Mouse (Mus musculus) thymus, adult 18-20 months (tissue): ENCODE data around the gene St6gal1.

Source experiments
- DNase-seq, 2 experiments: peaks; one replicate each; pipeline ENCODE4 v3.0.0; 2022; ENCODE audit warnings: mixed read lengths in 2 of 2

The St6gal1 gene

GRCm38 (mm10) chr16:23275661-23276060 lies 51.1 kb downstream of the St6gal1 start:
- no peak for DNase-seq

GRCm38 (mm10) chr16:23279879-23280741 lies 55.6 kb downstream of the St6gal1 start:
- DNase-seq, result peak; percentile 48 to 74

DNA sequence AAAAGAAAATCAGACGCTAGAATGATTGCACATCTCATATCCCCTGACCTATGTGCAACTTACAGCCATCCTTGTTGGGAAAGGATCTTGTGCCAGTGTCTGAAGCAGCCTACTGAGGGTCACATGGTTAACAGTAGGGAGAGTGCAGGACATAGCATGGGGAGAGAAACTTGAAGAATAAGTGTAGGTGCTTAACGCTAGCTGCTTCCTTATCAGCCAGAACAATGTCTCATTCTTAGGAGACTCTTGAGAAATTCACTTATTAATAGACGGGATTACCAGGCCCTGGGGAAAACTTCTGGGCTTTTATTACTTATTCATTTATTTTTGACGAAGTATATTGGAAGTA lies 56.2 kb downstream of the St6gal1 start:
- no peak for DNase-seq

GRCm38 (mm10) chr16:23282241-23282640 lies 57.7 kb downstream of the St6gal1 start:
- no peak for DNase-seq

- no peak for DNase-seq
Observed at GRCm38 (mm10) chr16:23282941-23283340, 58.4 kb downstream of the St6gal1 start.

DNA sequence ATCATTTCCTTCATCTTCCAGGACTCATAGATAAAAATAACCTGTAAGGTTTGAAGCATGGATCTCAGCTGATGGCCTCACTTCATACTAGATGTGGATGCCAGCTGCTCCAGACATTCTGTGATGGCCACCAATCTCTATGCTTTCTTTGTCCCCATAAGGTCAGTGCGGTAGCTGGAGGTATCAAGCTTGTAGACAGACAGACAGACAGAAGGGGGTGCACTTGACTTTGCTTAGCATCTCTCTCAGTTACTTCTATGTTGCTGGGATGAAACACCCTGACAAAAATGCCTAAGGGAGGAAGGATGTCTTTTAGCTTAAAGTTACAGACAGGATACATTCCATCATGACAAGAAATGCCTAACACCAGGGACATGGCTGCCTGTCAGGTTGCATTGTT lies 59.1 kb downstream of the St6gal1 start:
- DNase-seq, result no peak

- no peak for DNase-seq
Observed at GRCm38 (mm10) chr16:23284470-23285394, 60.2 kb downstream of the St6gal1 start.

DNA sequence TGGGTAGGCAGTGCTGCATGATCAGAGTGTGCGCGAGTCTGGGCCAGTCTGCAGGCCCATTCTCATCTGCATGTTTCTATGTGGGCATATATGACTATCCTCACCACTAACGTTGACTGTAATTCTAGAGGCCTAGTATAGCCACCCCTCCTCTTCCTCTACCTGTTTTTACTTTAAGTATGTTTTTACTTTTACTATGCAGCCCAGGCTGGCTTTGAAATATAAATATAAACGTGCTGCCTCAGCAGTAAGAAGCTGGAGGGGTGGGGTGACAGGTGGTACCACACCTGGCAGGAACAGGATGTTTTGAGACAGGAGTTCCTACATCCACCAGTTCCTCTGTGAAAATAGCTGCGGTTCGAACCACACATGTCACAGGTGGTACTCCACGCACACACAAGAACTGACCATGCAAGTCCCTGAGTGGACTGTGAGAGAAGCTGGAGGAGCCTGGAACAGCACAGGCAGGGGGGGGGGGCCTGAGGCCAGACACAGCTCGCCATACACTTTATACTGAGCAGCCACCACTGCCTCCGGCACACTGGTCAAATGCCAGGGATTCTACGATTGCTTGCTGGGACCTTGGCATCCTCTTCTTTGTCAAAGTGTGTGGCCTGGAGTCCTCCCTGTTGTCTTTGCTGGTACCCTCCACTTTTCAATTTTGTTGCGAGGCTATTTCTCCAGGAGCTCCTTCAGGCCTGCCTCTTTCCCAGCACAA lies 62.0 kb downstream of the St6gal1 start:
- DNase-seq, result peak; percentile 58 to 79

DNA sequence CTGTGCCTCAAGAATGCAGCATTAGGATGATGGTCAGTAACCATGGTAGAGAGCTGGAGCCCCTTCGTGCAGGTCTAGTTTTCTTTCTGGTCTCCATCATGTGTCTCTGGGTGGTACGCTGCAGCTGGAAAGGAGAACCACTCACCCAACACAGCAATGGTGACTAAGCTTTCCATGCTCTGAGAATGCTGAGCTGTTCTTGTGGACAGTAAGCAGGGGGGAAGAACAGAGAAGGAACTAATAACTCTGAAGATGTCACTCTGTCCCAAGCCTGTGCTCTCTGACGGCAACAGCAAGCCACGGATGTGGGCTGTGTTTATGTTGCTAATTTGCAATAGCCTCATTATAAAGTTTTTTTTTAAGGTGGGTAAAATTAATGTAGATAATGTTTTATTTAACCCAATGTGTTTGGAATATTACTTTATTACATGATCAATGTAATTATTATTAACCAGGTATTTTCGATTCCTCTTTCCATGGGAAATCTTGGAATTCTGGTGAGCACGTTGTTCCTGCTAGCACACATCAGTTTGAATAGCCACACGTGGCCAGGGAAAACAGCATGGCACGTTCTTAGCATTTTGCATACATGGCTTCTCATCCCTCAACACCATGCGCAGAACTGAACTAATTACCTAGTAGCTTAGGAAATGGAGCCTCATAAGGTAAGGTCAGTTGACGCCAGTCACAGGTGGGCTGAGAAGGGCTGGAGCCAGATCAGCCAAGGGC lies 62.9 kb downstream of the St6gal1 start:
- no peak for DNase-seq

GRCm38 (mm10) chr16:23288103-23288502 lies 63.6 kb downstream of the St6gal1 start:
- DNase-seq, result no peak

DNA sequence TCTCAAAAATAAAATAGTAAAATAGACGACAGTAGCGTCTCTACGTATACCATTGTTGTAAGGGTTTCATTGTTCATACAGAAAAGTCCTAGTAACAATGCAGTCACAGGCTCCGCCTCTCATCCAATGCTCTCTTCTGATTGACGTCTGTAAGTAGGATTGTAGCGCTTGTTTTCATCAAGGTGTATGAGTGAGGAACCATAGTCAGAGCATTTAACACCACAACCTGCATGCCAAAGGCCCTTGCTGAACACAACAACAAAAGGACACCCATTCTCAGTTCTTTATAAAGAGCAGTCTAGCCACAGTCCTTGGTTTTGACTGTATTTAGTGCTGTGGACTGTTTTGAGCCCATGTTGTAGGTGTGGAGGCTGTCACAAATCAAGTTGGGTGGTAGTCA lies 64.9 kb downstream of the St6gal1 start:
- DNase-seq, result no peak

DNA sequence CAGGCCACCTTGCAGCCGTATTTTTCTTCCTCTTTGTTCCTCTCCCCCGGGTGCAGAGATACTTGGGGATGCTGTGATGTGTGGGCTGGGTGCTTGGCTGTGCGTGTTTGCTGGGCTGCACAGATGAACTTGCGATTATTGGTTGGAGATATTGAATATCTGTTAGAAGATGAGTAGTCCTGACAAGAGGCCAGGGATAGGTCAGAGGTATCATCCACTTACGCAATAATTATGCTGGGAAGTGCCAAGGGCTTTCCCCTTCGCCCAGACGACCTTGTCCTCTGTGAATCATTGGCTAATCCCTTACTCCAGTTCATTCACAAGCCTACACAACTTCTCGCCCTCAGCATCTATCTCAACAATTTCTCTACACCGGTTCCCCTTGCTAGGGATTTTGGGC lies 65.6 kb downstream of the St6gal1 start:
- no peak for DNase-seq

DNA sequence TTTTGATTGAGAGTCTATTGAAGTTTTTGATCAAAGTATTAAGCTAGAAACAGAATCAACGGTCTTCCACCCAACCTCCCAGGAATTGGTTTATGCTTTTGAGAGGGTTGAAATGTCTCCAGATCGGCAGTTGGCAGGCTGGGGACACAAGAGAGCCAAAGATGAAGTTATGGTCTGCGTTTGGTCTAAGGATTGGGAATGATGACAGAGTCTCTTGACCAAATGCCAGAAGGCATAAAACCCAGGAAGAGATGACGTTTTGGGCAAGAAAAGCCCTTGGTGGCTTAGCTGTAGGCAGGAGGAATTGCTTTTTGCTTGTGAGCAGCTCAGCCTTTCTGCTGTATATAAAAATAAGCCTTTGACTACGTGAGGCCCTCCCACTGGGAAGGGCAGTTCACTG lies 67.0 kb downstream of the St6gal1 start:
- no peak for DNase-seq

- no peak for DNase-seq
Observed at GRCm38 (mm10) chr16:23294236-23294635, 69.7 kb downstream of the St6gal1 start.

GRCm38 (mm10) chr16:23294747-23295146 lies 70.2 kb downstream of the St6gal1 start:
- no peak for DNase-seq

GRCm38 (mm10) chr16:23295720-23296119 lies 71.2 kb downstream of the St6gal1 start:
- DNase-seq, result no peak

DNA sequence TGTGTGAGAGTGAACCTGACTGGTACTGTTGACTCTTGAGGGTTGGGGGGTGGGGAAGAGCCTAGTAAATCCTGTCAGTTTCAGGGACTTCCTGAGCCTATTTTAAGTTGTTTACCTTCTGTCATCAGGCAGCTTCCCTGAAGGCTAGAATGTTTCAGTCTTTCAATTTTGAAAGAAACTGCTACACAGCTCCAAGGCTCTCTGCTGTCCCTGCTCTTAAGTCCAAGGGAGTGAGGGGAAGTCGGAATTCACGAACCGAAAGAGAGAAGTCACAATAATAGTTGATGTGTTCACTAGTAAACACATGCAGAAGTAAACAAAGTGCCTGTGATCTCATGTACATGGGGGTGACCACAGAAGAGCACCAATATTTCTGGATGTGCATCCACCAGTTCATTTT lies 72.2 kb downstream of the St6gal1 start:
- no peak for DNase-seq

GRCm38 (mm10) chr16:23298441-23298840 lies 73.9 kb downstream of the St6gal1 start:
- DNase-seq, result no peak

GRCm38 (mm10) chr16:23298911-23299310 lies 74.4 kb downstream of the St6gal1 start:
- no peak for DNase-seq

- no peak for DNase-seq
Observed at GRCm38 (mm10) chr16:23299904-23300740, 75.6 kb downstream of the St6gal1 start.

DNA sequence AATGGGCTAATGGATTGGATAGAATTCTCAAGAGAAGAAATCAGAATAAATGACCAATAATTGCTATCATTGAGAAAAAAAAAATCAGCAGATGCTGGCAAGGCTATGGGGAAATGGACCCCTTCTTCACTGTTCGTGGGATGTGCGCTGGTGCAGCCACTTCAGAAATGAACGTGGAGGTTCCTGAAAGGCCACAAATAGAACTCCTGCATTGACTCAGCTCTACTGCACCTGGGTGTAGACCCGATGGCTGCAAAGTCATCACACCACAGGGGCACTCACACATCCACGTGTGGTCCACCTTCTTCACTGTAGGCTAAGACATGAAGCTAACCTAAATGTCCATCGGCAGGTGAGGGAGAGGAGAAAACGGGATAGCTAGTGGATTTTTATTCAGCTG lies 77.2 kb downstream of the St6gal1 start:
- no peak for DNase-seq
